Mouse (Mus musculus) stomach, postnatal 0 days (tissue): ENCODE measurements around the gene Wdr93. TPM values are rescaled to one million over a fixed set of nuclear protein-coding genes. Genes with fewer than 3 reads are reported as not detected.

ENCODE experiments used
- ATAC-seq: fragments of 200-750 bp; cut with Nextera tagmentation; 2 replicates; pipeline ENCODE4 v1.8.0; 2017; ENCODE audit not compliant: low FRiP score, low TSS enrichment
- DNase-seq: peaks from one replicate; pipeline ENCODE4 v3.0.0-alpha.2; 2016; ENCODE audit warnings: low spot score
- H3K27ac ChIP-seq: fragments of 300-500 bp; sonication (generic); replicated peaks from 2 replicates; pipeline ENCODE4 v1.5.1; 2014; ENCODE audit warnings: mild to moderate bottlenecking, control low read depth
- H3K27me3 ChIP-seq: fragments of 300-500 bp; sonication (generic); 2 replicates; pipeline ENCODE4 v1.6.1; 2014; ENCODE audit warnings: low read length; ENCODE audit not compliant: control insufficient read depth, insufficient read depth
- H3K36me3 ChIP-seq: fragments of 300-500 bp; sonication (generic); 2 replicates; pipeline ENCODE4 v1.6.1; 2014; ENCODE audit warnings: low read length, mixed read lengths; ENCODE audit not compliant: control insufficient read depth, insufficient read depth
- H3K4me1 ChIP-seq: fragments of 300-500 bp; sonication (generic); replicated peaks from 2 replicates; pipeline ENCODE4 v1.6.1; 2014; ENCODE audit warnings: antibody characterized with exemption; ENCODE audit not compliant: control insufficient read depth, insufficient read depth
- H3K4me2 ChIP-seq: fragments of 300-500 bp; sonication (generic); replicated peaks from 2 replicates; pipeline ENCODE4 v1.6.1; 2014; ENCODE audit warnings: low read depth, mild to moderate bottlenecking, control low read depth, moderate library complexity
- H3K4me3 ChIP-seq: fragments of 300-500 bp; sonication (generic); 2 replicates; pipeline ENCODE4 v1.5.1; 2014; ENCODE audit warnings: low read depth, low read length, control low read depth
- H3K9ac ChIP-seq: fragments of 300-500 bp; sonication (generic); 2 replicates; pipeline ENCODE4 v1.6.1; 2014; ENCODE audit warnings: mild to moderate bottlenecking, low read length, control low read depth, mixed read lengths
- H3K9me3 ChIP-seq: fragments of 300-500 bp; sonication (generic); 2 replicates; pipeline ENCODE4 v1.6.1; 2016; ENCODE audit warnings: low read length; ENCODE audit not compliant: control insufficient read depth
- CTCF ChIP-seq: IDR thresholded peaks from 2 replicates; pipeline ENCODE4 v1.5.1; 2016; ENCODE audit warnings: antibody characterized with exemption, low read depth, mild to moderate bottlenecking, moderate library complexity
- EP300 ChIP-seq: optimal IDR thresholded peaks from 2 replicates; pipeline ENCODE3; 2016; ENCODE audit warnings: antibody characterized with exemption
- WGBS: fragments of 180-500 bp; shearing (Covaris S2); extraction: QIAGEN DNeasy Blood & Tissue Kit; methylation state at CpG from one replicate; pipeline ENCODE4 v1.1.7; 2014; 5-methylcytosine and 5-hydroxymethylcytosine counted together
- polyA plus RNA-seq: library from polyadenylated mRNA; unstranded; fragments of >200 nt; fragmentation: Nextera tagmentation; extraction: Ambion mirVana; gene quantifications from 2 replicates; pipeline ENCODE4 v1.2.1, GENCODE M21; 2015

Gene Wdr93
- polyA plus RNA-seq, 1 experiment from 2014 or later, result 0.04 TPM

DNA sequence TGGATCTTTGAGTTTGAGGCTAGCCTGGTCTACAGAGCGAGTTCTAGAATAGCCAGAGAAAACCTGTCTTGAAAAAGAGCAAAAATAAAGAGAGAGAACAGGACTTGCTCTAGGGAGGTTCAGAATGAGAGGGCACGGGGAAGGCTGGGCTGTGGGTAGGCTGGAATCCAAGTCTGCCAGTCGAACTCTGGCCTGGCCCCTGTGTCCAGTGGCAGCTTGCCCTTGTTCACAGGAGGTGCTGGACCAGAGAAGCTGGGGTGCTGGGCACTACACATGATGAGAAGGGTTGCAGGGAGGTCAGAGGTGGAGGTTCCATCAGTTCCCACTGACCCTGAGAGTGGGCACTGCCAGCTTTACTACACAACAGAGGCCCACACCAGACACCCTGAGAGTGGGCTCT is 85.4 kb downstream of the Wdr93 start:
- Histone ChIP-seq H3K9ac (no peak overlapping the region), H3K4me2 (no peak overlapping the region), H3K36me3 (no peaks in the 10 kb centered on the region), H3K9me3 (no peaks in the 10 kb centered on the region), H3K27ac (no peak overlapping the region), H3K4me1 (no peaks in the 10 kb centered on the region), H3K4me3 (no peak overlapping the region), H3K27me3 (no peaks in the 10 kb centered on the region)
- DNase-seq (no peak), ATAC-seq (no peak)
- TF ChIP-seq EP300 (no peak), CTCF (no peak)
- WGBS, result 91% methylated on average over 3 of the region's 3 CpGs

DNA sequence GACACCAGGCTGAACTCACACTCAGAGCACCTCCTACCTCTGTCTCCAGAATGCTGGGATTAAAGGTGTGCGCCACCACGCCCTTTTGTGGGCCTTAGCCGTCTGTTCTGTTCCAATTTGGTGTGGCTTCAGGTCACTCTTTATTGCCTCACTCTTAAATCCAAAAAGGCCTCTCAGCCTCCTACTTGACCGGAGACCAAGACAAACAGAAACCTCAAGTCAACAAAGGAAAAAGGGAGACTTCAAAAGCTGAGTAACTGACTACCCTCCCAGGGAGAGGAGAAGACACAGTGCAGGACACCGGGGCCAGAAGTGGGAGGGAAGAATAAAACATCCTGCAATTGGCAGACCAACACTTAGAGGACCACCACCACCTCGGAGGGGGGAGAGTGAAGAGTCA is 88.2 kb downstream of the Wdr93 start:
- peak overlapping the region; percentile 70 for H3K27ac ChIP-seq
- no peak overlapping the region for H3K9ac ChIP-seq
- no peaks in the 10 kb centered on the region for H3K27me3 ChIP-seq
- 46% methylated on average over 6 of the region's 6 CpGs for WGBS
- H3K4me3 ChIP-seq, result no peak overlapping the region
- DNase-seq (peak; percentile 20), ATAC-seq (no peak)
- TF ChIP-seq EP300 (no peak), CTCF (no peak)
- no peaks in the 10 kb centered on the region for H3K4me1 ChIP-seq
- H3K9me3 ChIP-seq, result no peaks in the 10 kb centered on the region
- no peak overlapping the region for H3K4me2 ChIP-seq
- no peaks in the 10 kb centered on the region for H3K36me3 ChIP-seq

DNA sequence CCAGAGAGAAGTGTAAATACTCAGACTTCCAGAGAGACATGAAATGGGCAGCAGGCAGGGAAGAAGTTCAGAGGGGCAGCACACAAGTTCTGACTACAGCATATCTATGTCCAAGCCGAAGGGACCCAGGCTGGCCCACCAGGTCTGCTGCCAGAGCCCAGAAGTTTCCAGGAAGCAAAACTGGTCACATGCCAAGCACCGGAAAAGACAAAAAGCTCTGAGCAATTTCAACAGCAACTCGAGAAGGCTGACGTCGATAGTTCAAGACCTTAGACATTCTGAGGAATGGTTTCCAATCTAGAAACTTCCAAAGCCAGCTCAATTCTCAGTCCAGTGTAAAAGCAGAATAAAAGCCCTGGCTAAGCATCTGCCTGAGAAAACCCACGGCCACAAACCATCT is 88.6 kb downstream of the Wdr93 start:
- Histone ChIP-seq H3K4me1 (no peaks in the 10 kb centered on the region), H3K9me3 (no peaks in the 10 kb centered on the region), H3K27ac (peak overlapping the region; percentile 70), H3K9ac (no peak overlapping the region; the same call in 1 of the 2 replicates), H3K4me3 (no peak overlapping the region), H3K27me3 (no peaks in the 10 kb centered on the region), H3K4me2 (no peak overlapping the region), H3K36me3 (no peaks in the 10 kb centered on the region)
- WGBS, result 34% methylated on average over 6 of the region's 6 CpGs
- DNase-seq (peak; percentile 38), ATAC-seq (no peak)
- TF ChIP-seq EP300, result no peak

DNA sequence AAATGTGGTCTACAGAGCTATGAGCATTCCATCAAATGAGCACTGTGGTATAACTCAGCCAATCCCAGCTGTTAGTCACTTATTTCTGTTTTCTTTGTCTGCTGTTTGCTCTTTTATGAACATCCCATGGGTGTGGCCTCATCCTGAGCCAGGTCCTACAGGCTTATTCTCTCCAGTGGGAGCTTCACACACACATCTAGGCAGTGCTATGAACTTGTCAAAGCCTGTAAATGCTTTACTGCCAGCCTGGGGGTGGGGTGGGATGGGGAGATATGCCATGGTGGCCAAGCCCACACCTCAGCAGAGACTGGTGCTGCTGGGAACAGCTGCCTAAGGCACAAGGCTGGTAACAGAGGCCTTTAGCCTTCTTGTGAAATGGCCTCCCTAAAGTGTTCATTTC is 90.0 kb downstream of the Wdr93 start:
- Histone ChIP-seq H3K9ac (no peak overlapping the region), H3K9me3 (no peaks in the 10 kb centered on the region), H3K4me2 (no peak overlapping the region), H3K27ac (no peak overlapping the region), H3K27me3 (no peaks in the 10 kb centered on the region), H3K4me1 (no peaks in the 10 kb centered on the region), H3K4me3 (no peak overlapping the region), H3K36me3 (no peaks in the 10 kb centered on the region)
- ATAC-seq (peak; percentile 46; the same call in 1 of the 2 replicates), DNase-seq (no peak)
- no peak for TF ChIP-seq EP300
- TF ChIP-seq CTCF, result no peak

DNA sequence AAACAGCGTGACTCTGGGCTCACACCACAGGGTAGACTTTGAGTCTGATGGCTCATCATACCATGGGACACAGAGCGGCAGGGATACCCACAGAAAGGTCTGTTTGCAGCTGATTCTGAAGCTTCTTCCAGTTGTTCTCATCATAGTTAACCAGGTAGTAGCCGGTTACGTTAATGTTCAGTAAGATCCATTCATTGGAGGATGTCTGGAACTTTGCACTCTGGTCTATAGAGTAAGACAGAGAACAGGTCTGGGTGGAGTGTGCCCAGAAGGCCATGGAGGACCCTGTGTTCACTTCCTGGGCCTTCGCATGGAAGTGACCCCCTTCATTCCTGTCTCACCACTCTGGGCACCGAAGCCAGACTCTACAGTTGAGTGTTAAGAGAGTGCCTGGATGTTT is 92.2 kb downstream of the Wdr93 start:
- 94% methylated on average over 6 of the region's 6 CpGs for WGBS

More for the DNA sequence above, 92.2 kb downstream of the Wdr93 start:
- no peak for TF ChIP-seq CTCF
- no peak for TF ChIP-seq EP300
- no peaks in the 10 kb centered on the region for H3K4me1 ChIP-seq
- H3K4me3 ChIP-seq, result no peak overlapping the region
- DNase-seq, result no peak
- H3K9ac ChIP-seq, result no peak overlapping the region
- no peak for ATAC-seq
- H3K27me3 ChIP-seq, result no peaks in the 10 kb centered on the region
- no peak overlapping the region for H3K4me2 ChIP-seq
- no peaks in the 10 kb centered on the region for H3K9me3 ChIP-seq
- no peak overlapping the region for H3K27ac ChIP-seq
- no peaks in the 10 kb centered on the region for H3K36me3 ChIP-seq

Other genes with a start within 250 kb of the Wdr93 start
- gene Rhcg, start 125.5 kb upstream of the Wdr93 start, polyA plus RNA-seq, result 0.08 TPM in 1 of 2 replicates, not detected in the other
- 1.4 and 1.6 TPM in 2 replicates for gene Ticrr, start 83.0 kb upstream of the Wdr93 start, polyA plus RNA-seq
- 1.1 and 1.2 TPM in 2 replicates for gene Kif7, start 27.4 kb upstream of the Wdr93 start, polyA plus RNA-seq
- 0.07 TPM in 1 of 2 replicates, not detected in the other for gene Plin1, start 10.3 kb upstream of the Wdr93 start, polyA plus RNA-seq
- 10.3 and 11.5 TPM in 2 replicates for gene Pex11a, start within 50 bp of the Wdr93 start, polyA plus RNA-seq
- not detected in 2 replicates for gene Mesp1, start 50.6 kb downstream of the Wdr93 start, polyA plus RNA-seq
- gene Mesp2, start 67.6 kb downstream of the Wdr93 start, polyA plus RNA-seq, result 1.5 and 2.5 TPM in 2 replicates
- 31.4 and 36.8 TPM in 2 replicates for gene Anpep, start 117.9 kb downstream of the Wdr93 start, polyA plus RNA-seq
- gene Ap3s2, start 177.5 kb downstream of the Wdr93 start, polyA plus RNA-seq, result 17.7 and 17.8 TPM in 2 replicates
- gene Arpin, start 192.2 kb downstream of the Wdr93 start, polyA plus RNA-seq, result 34.3 and 34.9 TPM in 2 replicates